Mouse (Mus musculus): ENCODE measurements around the gene Gkn2.
A peak's percentile ranks its signal among the peaks of the same experiment; 100 is the strongest.

The Gkn2 gene

GRCm38 (mm10) chr6:87373057-87373456 is at the start of gene Gkn2:
TSS of gene Gkn2 (plus strand) at chr6:87373357.
- no peak for DNase-seq

DNA sequence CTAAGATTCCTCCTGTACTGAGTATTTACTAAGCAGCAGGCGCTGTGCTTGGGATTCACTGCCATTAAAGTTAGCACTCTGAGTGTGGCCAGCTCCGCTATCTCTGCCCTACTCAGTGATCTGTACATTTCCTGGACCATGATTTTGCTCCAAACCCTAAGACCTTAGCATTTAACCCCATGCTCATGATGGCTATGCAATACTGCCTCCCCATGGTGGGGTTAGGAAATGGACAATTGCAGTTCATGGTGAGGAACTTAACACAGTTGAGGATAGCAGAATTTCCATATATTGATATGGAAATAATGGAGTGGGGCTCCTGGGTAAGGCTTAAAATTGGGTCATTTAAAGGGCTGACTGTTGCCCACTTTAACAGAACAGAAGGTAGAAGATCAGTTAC is 49.8 kb upstream of the Gkn2 start:
- DNase-seq, result peak; percentile 71

DNA sequence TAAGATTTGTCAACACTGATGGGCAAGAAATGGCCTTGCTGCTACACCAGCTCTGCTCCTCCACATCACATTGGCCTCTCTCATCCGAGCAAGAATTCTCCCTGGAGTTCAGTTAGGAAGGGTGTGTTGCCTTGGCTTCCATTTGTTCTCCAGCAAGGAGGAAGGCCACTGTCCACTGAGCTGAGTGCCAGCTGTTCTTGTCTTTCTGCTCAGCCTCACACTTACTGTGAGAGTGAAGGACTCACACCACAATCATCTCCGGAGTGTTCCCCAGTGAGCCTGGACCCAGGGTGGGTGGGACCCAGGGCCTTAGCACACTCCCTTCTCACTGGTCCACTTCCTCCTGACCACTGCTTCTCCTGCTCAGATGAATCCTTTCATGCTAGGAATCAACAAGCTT is 46.2 kb upstream of the Gkn2 start:
- no peak for DNase-seq

DNA sequence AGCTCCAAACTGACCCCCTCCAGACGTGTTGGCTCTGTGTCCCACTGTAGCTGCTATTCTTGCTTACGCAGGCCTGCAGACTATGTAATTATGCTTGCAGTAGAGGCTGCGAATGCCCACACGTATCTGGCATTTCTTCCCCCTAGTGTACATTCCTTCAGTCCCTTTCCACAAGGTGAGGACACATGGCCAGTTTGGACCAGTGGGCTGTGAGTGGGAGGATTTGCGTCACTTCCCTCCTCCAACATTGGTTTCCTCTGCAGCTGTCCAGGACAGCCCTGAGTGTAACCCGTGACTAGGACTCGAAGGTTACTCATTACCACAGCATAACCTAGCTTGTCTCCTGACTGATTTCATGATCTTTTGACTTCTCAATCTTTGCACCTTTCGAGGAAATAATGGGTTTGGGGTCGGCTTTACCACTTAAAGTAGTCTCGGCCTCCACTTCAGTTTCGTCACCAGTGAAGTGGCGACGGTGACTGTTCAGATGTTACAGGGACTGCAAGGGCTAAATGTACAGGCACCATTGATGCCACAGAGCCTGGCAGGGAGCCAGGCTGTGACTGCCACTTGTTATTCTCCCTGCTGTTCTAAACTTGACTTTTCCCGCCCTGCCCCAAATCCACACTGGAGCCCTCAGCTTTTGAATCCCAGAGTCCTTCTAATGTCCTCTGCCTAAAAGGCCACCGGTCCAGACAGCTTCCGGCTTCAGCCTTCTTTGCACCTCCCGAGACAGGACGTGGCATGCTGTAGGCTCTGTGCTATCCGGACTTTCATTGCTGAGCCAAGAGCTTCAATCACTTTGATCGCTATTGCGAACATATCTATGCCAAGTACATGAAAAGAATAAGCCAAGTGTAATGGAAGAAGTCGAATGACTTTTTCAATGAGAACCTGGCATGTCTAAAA is 44.6 kb upstream of the Gkn2 start:
- no peak for DNase-seq

DNA sequence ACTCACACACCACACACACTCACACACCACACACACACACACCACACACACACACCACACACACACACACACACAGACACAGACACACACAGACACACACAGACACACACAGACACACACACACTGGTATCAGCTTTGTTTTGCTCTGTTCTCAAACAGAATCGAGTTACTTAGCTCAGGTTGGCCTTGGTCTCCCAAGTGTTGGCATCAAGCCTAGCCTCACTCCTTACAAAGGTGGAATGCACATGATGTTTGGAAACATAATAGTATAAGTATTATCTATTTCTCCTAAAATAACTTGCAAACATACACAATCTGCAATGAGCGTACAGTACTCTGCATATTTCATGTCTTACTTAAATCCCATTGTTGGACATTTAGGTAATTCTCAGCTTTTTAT is 40.8 kb upstream of the Gkn2 start:
- no peak for DNase-seq

- no peak for DNase-seq
Measured at GRCm38 (mm10) chr6:87334361-87335090, 38.6 kb upstream of the Gkn2 start.

DNA sequence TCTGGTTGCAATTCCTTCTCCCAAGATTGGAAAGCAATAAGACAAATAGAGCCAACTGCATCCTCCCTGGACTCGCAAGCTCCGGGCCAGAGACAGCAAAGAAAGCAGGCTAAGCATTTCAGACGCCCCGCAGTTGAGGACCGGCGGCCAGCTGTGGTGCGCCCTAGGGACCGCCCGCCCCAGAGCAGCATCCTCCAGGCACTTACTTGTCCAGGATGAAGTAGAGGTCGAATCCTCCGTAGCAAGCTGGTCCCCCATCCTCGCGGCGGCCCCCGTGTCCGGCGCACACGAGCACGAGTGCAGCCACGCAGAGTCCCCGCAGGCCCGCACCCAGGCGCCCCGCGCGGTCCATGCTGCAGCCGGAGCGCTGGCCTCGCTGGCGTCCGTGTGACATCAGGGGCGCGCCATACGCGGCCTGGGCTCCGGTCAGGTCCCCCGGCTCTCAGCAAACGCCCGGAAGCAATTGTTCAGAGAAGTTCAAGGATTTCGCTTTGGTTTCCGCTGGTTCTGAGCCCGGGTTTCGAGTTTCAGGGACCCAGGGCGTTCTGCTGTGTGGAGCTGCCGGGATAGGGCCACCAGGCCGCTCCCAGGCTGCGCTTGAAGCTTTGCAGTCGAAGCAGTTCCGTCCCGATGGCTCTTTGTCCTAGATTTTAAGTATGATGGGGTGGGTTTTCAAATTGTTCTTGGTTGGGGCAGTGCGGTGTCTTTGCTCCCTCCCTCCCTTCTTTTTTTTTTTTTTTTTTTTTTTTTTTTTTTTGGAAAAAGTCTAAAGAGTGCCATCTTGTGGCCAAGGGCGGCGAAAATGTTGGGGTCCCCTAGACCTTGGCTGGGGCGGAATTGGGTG is 37.8 kb upstream of the Gkn2 start, which contains the start of gene Antxr1:
TSS of gene Antxr1 (minus strand) at position 731 of the 844 bp plus-strand sequence.
- peak; percentile 49 for DNase-seq

DNA sequence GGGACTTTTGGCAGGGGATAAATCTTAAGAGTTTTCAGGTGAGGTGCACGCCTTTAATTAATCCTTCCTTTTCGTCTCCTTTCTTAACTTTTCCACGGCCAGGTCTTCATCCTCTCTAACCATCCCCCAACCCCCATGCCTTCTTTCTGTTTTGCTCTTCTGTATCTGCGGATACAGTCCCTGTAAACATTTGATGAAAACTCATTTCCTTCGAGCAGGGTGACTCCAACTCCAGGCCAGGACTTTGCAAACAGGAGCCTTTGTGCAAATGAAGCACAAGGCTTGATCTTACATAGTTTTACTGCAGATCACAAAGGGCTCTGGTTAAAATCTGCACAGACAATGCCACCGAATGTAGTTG is 37.2 kb upstream of the Gkn2 start:
- no peak for DNase-seq

- no peak for DNase-seq
Measured at GRCm38 (mm10) chr6:87350829-87351228, 22.3 kb upstream of the Gkn2 start, which contains the start of gene Gkn1. TSS of gene Gkn1 (minus strand) at chr6:87350942.

GRCm38 (mm10) chr6:87354441-87354840 is 18.7 kb upstream of the Gkn2 start:
- no peak for DNase-seq

GRCm38 (mm10) chr6:87369223-87369622 is 3.9 kb upstream of the Gkn2 start:
- no peak for DNase-seq

DNA sequence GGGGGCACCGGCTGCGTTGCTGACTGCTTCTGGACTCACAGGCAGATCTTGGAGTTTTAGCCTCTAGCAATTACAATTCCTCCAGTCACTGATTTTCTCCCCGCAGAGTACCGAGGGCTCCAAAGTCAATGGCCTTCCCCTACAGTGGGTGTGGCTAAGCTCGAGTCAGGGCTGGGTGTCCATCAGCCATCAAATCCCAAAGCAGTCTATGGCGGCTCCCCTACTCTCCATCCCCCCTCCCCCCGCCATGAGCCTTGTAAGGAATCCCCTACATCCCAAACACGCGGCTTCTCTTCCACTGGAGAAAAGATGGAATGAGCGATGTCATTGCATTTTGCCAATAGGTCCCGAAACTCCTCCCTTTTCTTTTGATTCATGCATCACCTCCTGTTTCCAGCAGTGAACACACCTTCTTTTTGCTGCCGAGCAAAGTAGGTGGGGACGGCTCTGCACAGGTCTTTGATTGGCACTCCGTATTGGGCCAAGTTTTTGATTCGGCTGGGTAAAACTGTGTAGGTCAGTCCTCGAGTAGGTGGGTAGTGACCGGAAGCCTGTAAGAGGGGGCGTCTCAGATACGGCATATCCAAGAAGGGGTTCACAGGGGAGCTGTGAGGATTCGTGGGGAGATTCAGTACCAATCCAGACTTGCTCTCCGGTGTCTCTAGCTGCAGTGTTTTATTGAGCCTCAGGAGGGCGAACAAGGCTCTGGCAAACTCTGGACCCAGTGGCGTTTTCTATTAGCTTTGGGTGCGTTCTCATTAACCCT is 11.0 kb downstream of the Gkn2 start:
- DNase-seq, result no peak

DNA sequence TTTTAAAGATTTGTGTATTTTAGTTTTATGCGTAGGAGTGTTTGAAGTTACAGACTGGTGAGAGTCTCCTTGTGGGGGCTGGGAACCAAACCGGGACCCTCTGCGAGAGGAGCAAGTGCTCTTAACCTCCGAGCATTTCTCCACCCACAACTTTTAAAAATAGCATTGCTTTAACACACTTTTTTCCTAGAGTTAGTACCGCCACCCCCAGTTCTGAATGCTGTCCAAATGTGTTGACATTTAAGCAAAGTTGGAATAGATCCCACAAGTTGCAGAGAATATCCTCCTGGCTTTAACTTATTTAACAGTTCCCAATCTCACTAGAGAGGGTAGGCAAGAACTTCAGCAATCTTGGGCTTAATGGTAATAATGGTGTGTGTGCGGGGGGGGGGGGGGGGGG is 11.6 kb downstream of the Gkn2 start:
- DNase-seq, result no peak

- peak; percentile 40 for DNase-seq
Measured at GRCm38 (mm10) chr6:87386203-87386602, 13.0 kb downstream of the Gkn2 start.

DNA sequence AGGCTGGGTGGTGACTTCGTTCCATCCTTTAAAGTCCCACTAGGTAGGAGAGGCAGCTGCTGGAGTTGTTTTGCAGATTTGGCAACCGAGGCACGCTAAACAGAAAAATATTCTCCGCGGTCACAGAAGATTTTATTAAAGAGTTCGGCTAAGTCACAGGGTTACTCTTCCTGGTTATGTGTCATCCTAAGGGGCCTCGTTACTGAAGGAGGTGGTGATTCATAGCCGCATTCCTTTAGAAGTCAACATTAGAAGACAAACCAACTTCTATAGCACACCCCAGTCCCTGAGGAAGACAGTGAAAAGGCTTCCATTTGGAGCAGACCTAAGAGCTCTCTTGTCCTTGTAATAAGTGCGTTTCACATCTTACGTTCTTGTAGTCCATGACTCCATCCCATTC is 13.5 kb downstream of the Gkn2 start:
- DNase-seq, result no peak

- no peak for DNase-seq
Measured at GRCm38 (mm10) chr6:87388877-87389276, 15.7 kb downstream of the Gkn2 start, which contains the start of gene Gkn3. TSS of gene Gkn3 (minus strand) at chr6:87388935.

GRCm38 (mm10) chr6:87389455-87389989 is 16.4 kb downstream of the Gkn2 start:
- DNase-seq, result no peak

GRCm38 (mm10) chr6:87393466-87394205 is 20.5 kb downstream of the Gkn2 start:
- DNase-seq, result no peak

GRCm38 (mm10) chr6:87394783-87395182 is 21.6 kb downstream of the Gkn2 start:
- DNase-seq, result peak; percentile 22

GRCm38 (mm10) chr6:87399137-87399536 is 26.0 kb downstream of the Gkn2 start:
- DNase-seq, result peak; percentile 84

Measured in thymus, postnatal 25 days (tissue).